Mouse (Mus musculus) frontal cortex, postnatal 10 days (tissue): ENCODE measurements around the gene Ngef.

Experiments
- DNase-seq, 2 experiments: peaks; one replicate each; pipeline ENCODE4 v3.0.0; 2022; ENCODE audit warnings: low spot score in 2 of 2, mixed read lengths in 1 of 2

Gene Ngef

DNA sequence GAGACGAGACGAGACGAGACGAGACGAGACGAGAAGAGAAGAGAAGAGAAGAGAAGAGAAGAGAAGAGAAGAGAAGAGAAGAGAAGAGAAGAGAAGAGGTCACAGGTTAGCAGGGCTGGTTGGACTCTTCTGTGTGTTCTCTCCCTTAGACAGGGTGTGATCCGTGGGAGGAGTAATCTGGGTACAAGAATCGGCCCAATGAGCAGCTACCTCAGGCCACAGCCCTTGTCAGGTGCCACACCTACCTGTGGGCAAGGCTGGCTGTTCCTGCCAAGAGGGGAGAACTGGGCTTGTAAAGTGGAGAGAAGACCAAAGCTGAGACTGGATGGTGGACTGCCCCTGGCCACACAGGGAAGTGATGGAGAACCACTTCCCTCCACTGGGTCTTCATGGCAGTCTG is 7.9 kb downstream of the Ngef start:
- no peak for DNase-seq

DNA sequence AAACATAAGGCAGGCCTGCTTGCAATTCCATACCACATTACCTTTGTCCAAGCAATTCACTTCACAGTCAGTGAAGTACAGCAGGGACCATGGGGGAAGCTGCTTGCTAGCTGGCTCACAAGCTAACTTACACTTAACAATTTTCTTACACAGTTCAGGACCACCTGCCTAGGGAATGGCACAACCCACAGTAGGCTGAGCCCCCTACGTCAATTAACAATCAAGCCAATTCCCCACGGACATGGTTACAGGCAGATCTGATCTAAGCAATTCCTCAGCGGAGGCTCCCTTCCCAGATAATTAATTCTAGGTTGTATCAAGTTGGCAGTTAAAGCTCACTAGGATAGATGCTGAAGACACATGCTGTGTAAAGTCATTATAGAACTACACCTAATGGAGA is 10.7 kb downstream of the Ngef start:
- DNase-seq, result no peak

DNA sequence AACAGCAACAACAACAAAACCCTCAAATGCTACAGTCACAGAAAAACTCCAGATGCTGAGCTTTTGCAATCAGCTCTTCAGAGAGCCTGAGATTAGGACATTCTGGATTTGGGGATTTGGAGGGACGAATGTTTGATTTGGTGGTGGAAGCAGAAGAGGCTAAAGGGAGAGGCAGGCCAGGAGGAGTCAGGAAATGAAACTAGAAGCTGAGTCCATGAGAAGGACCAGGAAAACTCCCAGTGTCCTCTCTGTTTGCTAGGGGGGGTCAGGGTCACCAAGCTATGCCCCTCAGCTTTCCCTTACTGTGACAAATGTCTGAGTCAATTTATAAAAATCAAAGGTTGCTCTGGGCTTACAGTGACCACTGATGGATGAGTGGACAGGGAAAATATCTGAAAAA is 20.1 kb downstream of the Ngef start:
- no peak for DNase-seq

- no peak for DNase-seq
Observed at GRCm38 (mm10) chr1:87551008-87551407, 22.7 kb downstream of the Ngef start.

GRCm38 (mm10) chr1:87541614-87542013 is 32.1 kb downstream of the Ngef start:
- DNase-seq, result no peak

DNA sequence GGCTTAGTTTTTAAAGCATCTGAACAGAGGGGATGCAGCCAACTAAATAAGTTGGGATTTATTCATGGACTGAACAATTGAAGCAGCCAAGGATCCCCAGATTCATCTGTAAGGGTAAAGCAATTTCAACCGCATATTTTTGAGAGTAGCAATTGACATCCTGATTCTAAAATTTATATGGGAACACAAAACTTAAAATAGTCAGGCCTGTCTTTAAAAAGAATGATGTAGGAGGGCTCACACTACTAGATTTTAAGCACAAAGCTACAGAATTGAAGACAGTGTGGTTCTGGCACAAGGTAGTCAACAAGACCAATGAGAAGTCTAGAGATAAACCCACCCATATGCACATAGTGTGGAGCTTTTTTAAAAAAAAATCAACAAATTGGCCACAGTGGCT is 36.7 kb downstream of the Ngef start:
- DNase-seq, result no peak

DNA sequence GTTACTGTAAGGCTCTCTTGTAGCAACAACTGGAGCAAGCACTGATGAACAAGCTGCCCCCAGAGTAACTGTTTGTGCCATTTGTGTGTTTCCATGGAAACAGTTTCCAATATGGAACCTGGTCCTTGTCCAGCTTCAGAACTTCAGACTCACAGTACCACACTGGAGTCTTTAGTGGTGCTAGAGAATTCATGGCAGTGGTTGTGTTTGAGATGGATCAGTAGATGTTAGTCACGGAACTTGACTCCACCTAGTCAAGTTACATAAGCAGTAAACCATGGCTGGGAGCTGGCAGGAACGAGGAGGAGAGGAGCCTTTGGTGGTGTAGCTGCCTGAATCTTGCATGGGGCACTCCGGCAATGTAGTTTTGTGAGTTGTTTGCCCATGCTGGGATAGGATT is 39.6 kb downstream of the Ngef start:
- DNase-seq, result no peak

DNA sequence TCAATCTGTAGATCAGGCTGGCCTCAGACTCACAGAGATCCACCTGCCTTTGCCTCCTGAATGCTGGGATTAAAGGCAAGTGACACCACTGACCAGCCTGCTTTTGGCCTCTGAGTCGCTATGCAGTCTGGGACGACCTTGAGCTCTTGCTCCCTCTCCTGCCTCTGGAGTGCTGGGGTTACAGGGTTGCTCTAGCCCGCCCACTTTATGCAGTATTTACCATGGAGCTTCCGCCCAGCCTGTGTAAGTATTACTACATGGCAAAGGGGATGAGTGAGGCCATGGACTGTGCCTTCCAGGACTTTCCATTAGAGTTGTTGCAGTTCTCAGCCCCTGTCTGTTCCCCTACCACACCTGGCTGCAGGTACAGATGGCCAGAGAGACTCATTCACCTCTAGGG is 41.3 kb downstream of the Ngef start:
- no peak for DNase-seq

DNA sequence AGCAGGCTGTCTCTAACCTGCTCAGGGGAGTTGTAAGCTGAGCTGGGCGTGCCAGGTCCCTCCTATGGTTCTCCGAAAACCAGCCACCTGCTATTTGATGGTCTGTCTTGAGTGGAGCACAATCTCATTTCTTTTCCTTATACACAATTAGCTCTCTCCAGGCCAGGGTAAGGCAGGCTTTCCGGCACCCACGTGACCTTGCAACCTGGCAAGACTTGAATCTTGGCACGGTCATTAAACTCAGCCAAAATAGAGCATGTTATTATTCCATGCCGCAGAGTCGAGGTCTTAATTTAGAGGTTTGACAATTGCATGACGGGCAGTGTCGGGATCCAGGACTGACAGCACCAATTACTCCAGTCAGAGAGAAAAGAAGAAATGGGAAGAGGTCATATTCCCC is 46.5 kb downstream of the Ngef start:
- DNase-seq, result no peak

GRCm38 (mm10) chr1:87525041-87525440 is 48.6 kb downstream of the Ngef start:
- DNase-seq, result no peak

DNA sequence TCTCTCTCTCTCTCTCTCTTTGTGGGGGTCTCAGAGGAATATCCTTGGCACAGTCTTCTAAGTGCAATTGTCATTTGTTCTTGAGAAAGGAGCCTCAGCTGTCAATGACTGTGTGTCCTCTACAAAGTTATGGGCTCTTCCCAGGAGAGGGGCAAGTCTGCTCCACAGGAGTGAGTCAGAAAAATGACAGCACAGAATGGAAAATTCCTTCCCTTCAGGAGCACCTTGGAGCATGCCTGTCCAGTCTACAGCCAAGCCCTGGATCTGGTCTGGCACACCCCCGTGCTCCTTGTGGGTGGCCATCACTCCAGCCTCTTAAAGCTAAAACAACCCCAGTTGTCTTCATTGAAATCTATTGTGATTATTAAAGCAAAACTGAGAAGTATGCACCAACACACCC is 52.1 kb downstream of the Ngef start:
- DNase-seq, result no peak

GRCm38 (mm10) chr1:87520467-87520866 is 53.2 kb downstream of the Ngef start:
- DNase-seq, result no peak

- DNase-seq, result no peak
Observed at GRCm38 (mm10) chr1:87510845-87511244, 62.8 kb downstream of the Ngef start.

- peak in 1 of 2 experiments; percentile 73 for DNase-seq
Observed at GRCm38 (mm10) chr1:87510166-87510691, 63.4 kb downstream of the Ngef start.

GRCm38 (mm10) chr1:87509561-87510165 is 64.0 kb downstream of the Ngef start, which contains the start of gene Neu2:
TSS of gene Neu2 (plus strand) at chr1:87509889.
- peak in 1 of 2 experiments; percentile 37 for DNase-seq

- DNase-seq, result no peak
Observed at GRCm38 (mm10) chr1:87508591-87509560, 64.8 kb downstream of the Ngef start.

DNA sequence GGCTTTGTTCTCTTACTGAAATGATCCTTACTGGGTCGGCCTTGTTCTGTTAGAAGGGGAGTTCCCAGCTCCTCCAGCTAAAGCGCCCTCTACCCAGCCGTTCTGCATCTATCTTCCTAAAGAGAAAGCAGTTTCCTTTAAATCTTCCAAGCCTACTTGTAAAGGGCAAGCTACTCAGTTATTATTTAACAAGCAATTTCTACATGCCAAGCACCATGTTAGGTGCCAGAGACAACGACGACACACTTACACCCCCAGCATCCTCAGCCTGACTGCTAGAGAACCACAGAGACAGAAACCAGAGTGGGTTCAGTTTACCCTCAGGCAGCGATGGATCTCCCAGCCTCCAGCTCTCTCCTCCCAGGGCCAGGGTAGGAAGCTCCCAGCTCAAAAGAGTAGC is 65.8 kb downstream of the Ngef start:
- DNase-seq, result no peak

- no peak for DNase-seq
Observed at GRCm38 (mm10) chr1:87505524-87505923, 68.1 kb downstream of the Ngef start.

DNA sequence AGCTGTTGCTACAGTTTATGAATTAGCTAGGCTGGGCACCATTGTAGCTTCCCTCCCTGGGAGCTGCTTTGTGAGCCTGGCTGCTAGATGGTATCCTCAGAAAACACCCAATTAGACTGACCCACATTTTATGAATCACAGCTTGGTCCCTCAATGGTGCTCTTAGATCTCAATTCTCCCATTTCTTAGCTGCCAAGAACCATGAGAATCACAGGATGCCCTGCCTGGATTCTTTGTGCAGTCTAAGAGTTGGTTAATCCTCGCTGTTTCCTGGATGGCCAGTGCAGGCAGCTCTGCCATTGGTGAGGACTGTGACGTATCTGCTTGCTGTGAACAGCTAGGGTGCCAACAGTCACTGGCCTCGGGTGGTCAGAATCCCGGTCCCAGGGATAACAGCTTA is 80.1 kb downstream of the Ngef start:
- no peak for DNase-seq

- no peak for DNase-seq
Observed at GRCm38 (mm10) chr1:87492285-87492684, 81.4 kb downstream of the Ngef start.

DNA sequence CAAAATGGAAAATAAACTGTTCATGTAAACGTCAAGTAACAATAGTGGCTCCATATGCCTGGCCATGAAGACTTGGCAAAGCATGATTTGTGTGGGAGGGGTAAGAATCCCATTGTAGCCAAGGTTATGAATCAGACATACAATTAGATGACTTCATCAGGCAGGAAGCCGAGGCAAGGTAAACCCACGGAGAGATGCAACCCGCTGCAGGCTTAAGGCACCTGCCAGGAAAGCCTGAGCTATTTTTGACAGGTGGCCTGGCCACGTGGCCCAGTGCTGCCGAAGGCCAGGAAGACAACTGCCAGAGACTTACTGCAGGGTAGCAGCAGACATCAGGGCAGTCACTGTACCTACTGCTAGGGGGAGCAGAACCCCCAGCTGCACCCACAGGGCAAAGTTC is 87.3 kb downstream of the Ngef start:
- DNase-seq, result peak in 1 of 2 experiments; percentile 26

DNA sequence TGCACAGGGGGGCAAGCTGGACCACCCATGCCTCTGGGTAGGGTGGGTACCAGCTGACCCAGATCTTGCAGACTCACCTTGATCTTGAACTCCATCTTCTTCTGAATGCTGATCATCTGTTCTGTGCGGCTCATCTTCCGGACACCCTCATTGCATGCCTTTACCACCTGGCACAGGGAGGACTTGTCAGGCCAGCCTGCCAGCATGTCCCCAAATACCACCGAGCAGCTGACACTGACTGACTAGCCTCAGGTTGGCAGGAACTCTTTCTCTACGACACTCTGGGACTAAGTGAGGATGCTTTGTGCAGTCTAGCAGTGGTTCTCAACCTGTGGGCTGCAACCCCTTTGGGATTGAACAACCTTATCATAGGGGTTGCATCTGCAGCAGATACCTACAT is 91.1 kb downstream of the Ngef start:
- peak in 1 of 2 experiments; percentile 5 for DNase-seq
